Mouse (Mus musculus) kidney, postnatal 14 days (tissue): ENCODE measurements at regions not wholly inside any gene's neighbourhood (a gene's known extent, or its start where the extent isn't known, plus 50 kb on each side); places are given as distances from the start of the nearest gene placed in this dataset.
A peak's percentile ranks its signal among the peaks of the same experiment; 100 is the strongest.
"Not testable (repeated sequence)": the region's sequence is repeated elsewhere in the genome, so short reads cannot be mapped to it uniquely, and the experiment has no call there.

Experiments used
- DNase-seq: peaks from one replicate; pipeline ENCODE4 v3.0.0; 2022; ENCODE audit warnings: mixed read lengths

DNA sequence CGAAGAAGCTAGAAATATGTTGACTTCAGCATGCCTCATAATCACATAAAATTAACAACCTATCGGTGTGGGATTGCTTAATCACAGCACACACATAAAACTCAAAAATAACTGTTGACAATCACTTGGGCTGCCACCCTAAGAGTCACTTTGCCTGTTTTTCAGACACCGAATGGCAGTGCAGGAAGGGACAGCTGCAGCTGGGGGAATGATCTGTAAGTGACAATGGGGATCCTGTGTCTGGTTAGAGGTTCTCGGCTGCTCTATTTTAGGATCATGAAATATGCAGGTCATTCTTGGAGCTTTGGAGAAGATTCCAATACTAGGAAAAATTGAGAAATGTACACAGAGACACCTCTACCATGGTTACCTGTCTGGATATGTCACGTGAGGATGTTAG, 54.4 kb upstream of the Tcf12 start:
- DNase-seq = no peak

GRCm38 (mm10) chr9:72166611-72167010, 54.9 kb upstream of the Tcf12 start:
- no peak for DNase-seq

GRCm38 (mm10) chr9:72169231-72169630, 57.6 kb upstream of the Tcf12 start:
- no peak for DNase-seq

- DNase-seq = peak; percentile 72
These were observed 58.1 kb upstream of the Tcf12 start for GRCm38 (mm10) chr9:72169728-72170188.

- DNase-seq = no peak
These were observed 58.6 kb upstream of the Tcf12 start for GRCm38 (mm10) chr9:72170235-72170634.

DNA sequence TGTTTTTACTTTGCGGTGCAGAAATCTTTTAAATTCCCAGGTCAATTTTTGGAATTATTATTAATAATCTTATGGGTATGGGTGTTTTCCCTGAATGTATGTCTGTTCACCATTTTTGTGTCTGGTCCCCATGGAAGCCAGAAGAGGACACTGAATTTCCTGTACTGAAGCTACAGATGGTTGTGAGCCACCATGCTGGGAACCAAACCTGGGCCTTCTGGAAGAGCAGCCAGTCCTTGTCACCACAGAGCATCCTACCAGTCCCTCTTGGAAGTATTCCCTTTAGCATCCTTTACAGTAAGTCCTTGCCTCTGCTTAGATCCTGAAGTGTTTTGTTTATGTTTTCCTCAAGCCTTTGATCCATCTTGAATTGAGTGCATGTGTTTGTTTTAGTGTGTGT, 60.7 kb upstream of the Tcf12 start:
- no peak for DNase-seq

- DNase-seq = no peak
These were observed 69.3 kb upstream of the Tcf12 start for GRCm38 (mm10) chr9:72180972-72181371.

DNA sequence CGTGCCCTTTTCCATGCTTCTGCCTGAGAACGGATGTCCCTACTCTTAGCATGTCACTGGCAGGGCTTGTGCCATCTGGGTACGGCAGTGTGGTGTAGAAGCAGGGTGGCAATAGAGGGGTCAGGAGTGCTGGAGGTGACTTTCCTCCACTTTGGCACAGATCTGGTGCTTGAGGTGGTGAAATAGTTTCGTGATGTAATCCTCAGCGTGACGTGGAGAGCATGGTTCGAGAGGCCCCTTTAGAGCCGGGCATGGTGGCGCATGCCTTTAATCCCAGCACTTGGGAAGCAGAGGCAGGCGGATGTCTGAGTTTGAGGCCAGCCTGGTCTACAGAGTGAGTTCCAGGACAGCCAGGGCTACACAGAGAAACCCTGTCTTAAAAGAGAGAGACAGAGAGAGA, 71.7 kb upstream of the Tcf12 start:
- no peak for DNase-seq

GRCm38 (mm10) chr9:72183925-72184324, 72.3 kb upstream of the Tcf12 start:
- no peak for DNase-seq

- no peak for DNase-seq
These were observed 78.2 kb upstream of the Tcf12 start for GRCm38 (mm10) chr9:72189867-72190266.

DNA sequence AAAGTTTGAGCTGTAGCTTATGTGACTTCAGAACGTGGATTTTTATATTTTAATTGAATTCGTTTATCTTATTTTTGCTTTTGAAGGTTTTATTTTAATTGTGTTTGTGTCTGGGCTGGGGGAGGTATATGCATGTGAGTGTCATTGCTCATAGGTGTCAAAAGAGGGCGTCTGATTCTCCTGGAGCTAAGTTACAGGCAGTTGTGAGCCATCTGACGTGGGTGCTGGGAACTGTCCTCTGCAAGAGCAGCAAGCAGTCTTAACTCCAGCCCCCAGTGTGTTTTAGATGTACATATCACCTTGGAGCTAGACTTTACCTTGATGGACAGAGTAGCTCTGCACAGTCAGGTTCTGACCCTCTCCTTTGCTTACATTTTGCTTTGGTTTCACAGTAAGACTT, 79.0 kb upstream of the Tcf12 start:
- no peak for DNase-seq

DNA sequence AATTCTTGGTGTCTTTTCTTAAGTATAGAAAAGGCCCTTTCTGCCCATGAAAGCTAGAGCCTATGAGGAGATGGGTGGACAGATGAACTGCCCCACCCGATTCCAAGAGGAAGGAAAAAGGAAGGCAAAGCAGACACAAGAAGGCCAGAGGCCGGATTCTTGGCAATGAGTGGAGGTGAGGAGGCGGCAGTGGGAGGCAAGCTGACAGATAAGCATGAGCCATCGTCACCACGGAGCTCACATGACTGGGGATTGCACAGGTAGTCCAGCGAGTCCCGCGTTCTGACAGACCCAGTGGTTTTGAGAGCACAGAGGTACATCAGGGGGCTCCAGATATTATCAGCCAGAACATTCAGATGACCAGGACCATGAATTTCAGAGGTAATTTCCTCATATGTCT, 79.4 kb upstream of the Tcf12 start:
- DNase-seq = no peak

- DNase-seq = peak; percentile 70
These were observed 80.6 kb upstream of the Tcf12 start for GRCm38 (mm10) chr9:72192051-72192952.

DNA sequence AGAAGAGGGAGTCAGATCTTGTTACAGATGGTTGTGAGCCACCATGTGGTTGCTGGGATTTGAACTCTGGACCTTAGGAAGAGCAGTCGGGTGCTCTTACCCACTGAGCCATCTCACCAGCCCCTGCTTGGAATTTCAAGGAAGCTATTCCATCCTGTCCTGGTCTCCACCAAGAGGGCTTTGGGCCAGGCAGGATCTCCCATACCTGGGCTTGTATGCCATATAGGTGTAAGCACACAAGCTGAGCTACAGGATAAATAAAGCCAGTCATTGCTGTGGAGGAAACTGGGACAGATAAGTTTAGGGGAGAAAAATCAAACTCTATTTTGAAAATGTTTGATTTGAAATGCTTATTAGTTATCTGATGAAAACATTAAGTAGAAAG, 81.3 kb upstream of the Tcf12 start:
- not testable (repeated sequence) for DNase-seq

DNA sequence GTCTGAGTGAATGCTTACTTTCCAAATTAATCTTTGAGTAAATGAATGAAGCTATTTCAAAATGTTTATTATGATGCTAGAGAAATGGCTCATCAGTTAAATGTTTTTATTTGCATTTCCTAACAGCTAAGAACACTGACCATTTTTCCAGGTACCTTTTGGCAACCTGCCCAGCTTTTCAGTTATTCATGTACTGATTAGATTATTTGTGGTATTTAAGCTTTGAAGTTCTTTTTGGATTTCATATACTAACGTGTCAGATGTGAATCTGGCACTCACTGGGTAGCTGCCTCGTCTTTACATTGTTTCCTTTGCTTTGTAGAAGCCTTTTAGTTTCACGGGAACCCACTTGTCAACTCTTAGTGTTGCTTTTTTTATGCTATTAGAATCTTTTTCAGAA, 79.3 kb upstream of the Zfp280d start:
- DNase-seq = no peak

GRCm38 (mm10) chr9:72196626-72197330, 77.9 kb upstream of the Zfp280d start:
- DNase-seq = no peak

GRCm38 (mm10) chr9:72197331-72197732, 77.3 kb upstream of the Zfp280d start:
- DNase-seq = no peak

- no peak for DNase-seq
These were observed 75.7 kb upstream of the Zfp280d start for GRCm38 (mm10) chr9:72198976-72199375.

- no peak for DNase-seq
These were observed 70.2 kb upstream of the Zfp280d start for GRCm38 (mm10) chr9:72204357-72204905.

GRCm38 (mm10) chr9:72205815-72206214, 68.8 kb upstream of the Zfp280d start:
- DNase-seq = no peak

DNA sequence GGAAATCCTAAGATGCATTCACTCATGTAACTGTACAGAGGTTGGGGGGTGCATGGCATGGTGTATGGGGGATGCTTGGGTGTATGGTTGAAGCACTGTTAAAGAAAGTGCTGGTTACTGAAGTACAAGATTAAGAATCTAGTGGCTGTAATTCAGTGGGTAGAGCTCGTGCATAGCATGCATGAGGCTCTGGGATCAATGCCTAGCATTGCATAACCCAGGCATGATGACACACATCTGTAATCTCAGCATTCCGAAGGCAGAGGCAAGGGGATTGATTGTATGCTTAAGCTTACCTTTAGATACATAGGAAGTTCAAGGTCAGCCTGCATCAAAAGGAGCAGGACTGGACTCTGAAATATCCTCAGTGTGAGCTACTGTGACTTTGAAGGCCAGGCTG, 67.7 kb upstream of the Zfp280d start:
- DNase-seq = no peak

DNA sequence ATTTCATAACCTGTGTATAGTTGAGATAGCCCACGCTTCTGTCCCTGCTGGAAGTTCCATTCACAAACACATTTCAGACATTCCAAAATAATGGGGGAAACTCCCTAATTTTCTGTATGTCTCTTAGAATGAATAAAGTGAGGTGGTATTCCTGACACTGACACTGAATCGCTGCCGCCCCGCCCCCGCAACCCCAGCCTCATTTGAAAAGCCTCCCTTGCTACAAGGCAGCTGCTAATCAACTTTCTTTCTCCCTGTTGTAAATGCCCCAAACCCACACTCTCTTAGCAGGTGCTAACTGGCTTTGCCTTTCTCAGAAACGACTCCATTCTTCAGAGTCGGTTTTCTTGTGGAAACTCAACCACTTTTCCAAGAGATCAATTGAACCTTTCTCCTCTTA, 66.4 kb upstream of the Zfp280d start:
- DNase-seq = no peak

DNA sequence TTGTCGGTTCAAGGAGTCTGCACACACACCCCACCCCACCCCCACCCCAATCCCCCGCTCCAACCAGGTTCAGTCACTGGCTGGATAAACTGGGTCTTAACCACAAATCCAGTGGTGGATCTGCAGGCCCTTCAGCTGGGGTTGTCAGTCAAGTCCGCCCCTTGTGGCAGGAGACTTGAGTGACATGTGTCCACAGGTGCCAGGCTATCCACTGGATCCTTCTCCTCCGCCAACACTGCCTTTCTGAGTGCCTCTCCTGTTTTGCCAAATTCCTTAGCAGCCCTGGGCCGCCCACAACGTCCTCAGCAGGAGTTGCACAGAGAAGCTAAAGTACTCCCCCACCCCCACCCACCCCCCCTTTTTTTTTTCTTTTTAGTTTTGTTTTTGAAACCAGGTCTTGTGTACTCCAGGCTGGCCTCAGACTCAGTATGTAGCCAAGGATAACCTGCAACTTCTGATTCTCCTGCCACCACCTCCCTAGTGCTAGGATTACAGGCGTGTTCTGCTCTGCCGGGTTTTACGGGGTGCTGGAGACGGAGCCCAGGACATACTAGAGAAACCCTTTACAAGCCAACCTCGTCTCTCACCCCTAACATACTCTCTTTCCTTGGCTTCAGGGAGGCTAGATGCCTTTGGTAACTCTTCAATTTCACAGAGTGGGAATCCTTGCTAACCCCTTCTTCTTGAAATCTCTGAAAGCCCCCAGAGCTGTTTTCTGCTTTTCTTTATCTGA, 57.2 kb upstream of the Zfp280d start:
- DNase-seq = no peak
